Mouse (Mus musculus): ENCODE data around the gene Cacna1c. TPM values are rescaled to one million over a fixed set of nuclear protein-coding genes. Genes with fewer than 3 reads are reported as not detected.

The Cacna1c gene
- polyA plus RNA-seq, 1 experiment from 2014 or later, result 2.3 TPM

GRCm38 (mm10) chr6:119145109-119145508 is 51.1 kb downstream of the Cacna1c start:
- DNase-seq (ENCODE audit: low spot score) (no peak), ATAC-seq (replicated peaks; ENCODE audit: low FRiP score) (no peak)
- Histone ChIP-seq H3K9me3 (ENCODE audit: control insufficient read depth, low read length) (no peaks in the 10 kb centered on the region), H3K27me3 (replicated peaks; ENCODE audit: control insufficient read depth, insufficient read depth, low read length) (peaks cover 4% of the 10 kb centered on the region), H3K36me3 (ENCODE audit: control insufficient read depth, insufficient read depth, low read length) (no peaks in the 10 kb centered on the region), H3K4me3 (ENCODE audit: low read depth, low read length) (no peak overlapping the region), H3K27ac (ENCODE audit: low read depth, low read length) (no peak overlapping the region), H3K4me1 (replicated peaks; ENCODE audit: control insufficient read depth, insufficient read depth, low read length) (no peaks in the 10 kb centered on the region), H3K9ac (ENCODE audit: low read depth, low read length) (no peak overlapping the region), H3K4me2 (no peak overlapping the region)
- WGBS, result 43% methylated on average over 4 of the region's 4 CpGs

GRCm38 (mm10) chr6:119139561-119139960 is 56.7 kb downstream of the Cacna1c start:
- DNase-seq (ENCODE audit: low spot score) (no peak), ATAC-seq (replicated peaks; ENCODE audit: low FRiP score) (no peak)
- no peak overlapping the region for H3K27ac ChIP-seq (ENCODE audit: low read depth, low read length)
- H3K4me3 ChIP-seq (ENCODE audit: low read depth, low read length), result no peak overlapping the region
- no peaks in the 10 kb centered on the region for H3K9me3 ChIP-seq (ENCODE audit: control insufficient read depth, low read length)
- no peaks in the 10 kb centered on the region for H3K4me1 ChIP-seq (replicated peaks; ENCODE audit: control insufficient read depth, insufficient read depth, low read length)
- H3K9ac ChIP-seq (ENCODE audit: low read depth, low read length), result no peak overlapping the region
- no peaks in the 10 kb centered on the region for H3K36me3 ChIP-seq (ENCODE audit: control insufficient read depth, insufficient read depth, low read length)
- H3K27me3 ChIP-seq (replicated peaks; ENCODE audit: control insufficient read depth, insufficient read depth, low read length), result peaks cover 4% of the 10 kb centered on the region
- WGBS, result 39% methylated on average over 7 of the region's 7 CpGs
- no peak overlapping the region for H3K4me2 ChIP-seq

DNA sequence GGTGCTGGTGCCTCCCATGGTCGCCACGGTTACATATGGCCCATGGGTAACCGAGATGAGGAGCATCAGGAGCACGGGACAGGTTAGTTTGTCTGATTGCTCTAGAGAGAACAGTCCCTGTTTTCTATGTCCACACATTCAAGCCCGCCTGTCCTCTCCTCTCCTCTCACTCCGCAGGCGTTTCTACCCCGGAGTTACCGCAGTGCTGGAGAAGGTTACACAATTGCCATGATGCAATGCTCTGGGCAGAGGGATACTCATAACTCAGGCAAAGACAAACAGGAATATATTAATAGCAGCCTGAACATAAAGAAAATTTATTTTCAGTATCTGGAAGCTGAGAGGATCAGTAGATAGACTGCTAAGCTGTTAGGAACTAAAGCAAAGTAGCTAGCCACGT is 58.5 kb downstream of the Cacna1c start:
- no peaks in the 10 kb centered on the region for H3K9me3 ChIP-seq (ENCODE audit: control insufficient read depth, low read length)
- peaks cover 1% of the 10 kb centered on the region for H3K27me3 ChIP-seq (replicated peaks; ENCODE audit: control insufficient read depth, insufficient read depth, low read length)
- no peak overlapping the region for H3K9ac ChIP-seq (ENCODE audit: low read depth, low read length)
- no peak overlapping the region for H3K4me3 ChIP-seq (ENCODE audit: low read depth, low read length)
- DNase-seq (ENCODE audit: low spot score) (peak; percentile 18), ATAC-seq (replicated peaks; ENCODE audit: low FRiP score) (no peak)
- WGBS, result 80% methylated on average over 10 of the region's 10 CpGs
- H3K36me3 ChIP-seq (ENCODE audit: control insufficient read depth, insufficient read depth, low read length), result no peaks in the 10 kb centered on the region
- H3K27ac ChIP-seq (ENCODE audit: low read depth, low read length), result no peak overlapping the region
- no peak overlapping the region for H3K4me2 ChIP-seq
- H3K4me1 ChIP-seq (replicated peaks; ENCODE audit: control insufficient read depth, insufficient read depth, low read length), result no peaks in the 10 kb centered on the region

DNA sequence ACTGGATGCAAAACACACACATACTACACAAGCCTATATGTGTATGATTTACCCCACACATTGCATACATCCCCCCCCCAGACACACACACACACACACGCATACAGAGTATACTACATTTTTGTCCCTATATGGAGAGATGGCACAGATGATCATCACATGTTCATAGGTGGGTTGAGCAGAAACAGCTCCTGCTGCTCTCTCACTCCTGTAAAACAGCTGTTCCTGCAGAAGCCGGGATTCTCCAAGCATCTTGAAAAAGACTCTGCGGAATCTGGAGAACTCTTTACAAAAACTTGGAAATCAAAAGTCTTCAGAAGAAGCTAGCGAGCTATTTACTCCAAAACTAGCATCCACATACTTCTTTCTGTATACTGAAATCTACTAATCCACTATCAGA is 63.4 kb downstream of the Cacna1c start:
- Histone ChIP-seq H3K36me3 (ENCODE audit: control insufficient read depth, insufficient read depth, low read length) (no peaks in the 10 kb centered on the region), H3K4me1 (replicated peaks; ENCODE audit: control insufficient read depth, insufficient read depth, low read length) (no peaks in the 10 kb centered on the region)
- ATAC-seq (replicated peaks; ENCODE audit: low FRiP score), result no peak

DNA sequence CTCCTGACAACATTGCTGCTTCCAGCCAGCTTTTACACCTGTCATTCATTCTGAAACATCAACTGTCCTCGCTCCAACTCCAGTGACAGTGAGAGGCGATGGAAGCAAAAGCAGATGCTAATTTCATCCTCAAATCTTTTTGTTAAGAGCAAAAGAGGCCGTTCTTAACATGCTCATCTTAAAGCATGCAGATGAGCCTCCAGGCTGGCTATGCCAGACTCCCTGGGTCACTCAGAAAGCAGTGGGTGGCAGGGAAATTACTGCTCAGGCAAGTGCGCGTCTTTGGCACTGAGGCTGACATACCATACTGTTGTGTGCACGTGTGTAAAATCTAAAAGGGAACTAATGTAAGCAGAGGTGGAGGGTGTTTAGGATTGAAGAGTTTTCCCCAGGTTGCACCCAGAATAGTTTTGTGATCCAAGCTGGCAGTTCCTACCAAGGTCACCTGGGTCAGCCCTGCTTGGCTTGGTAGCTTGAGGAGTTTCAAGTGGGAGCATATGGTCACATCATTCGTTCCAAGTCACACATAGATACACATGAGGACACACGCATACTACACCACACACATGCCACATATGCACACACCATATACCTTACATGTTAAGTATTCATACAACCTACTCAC is 64.0 kb downstream of the Cacna1c start:
- no peak overlapping the region for H3K4me2 ChIP-seq
- no peaks in the 10 kb centered on the region for H3K4me1 ChIP-seq (replicated peaks; ENCODE audit: control insufficient read depth, insufficient read depth, low read length)
- no peaks in the 10 kb centered on the region for H3K36me3 ChIP-seq (ENCODE audit: control insufficient read depth, insufficient read depth, low read length)
- no peaks in the 10 kb centered on the region for H3K9me3 ChIP-seq (ENCODE audit: control insufficient read depth, low read length)
- no peak for ATAC-seq (replicated peaks; ENCODE audit: low FRiP score)
- H3K4me3 ChIP-seq (ENCODE audit: low read depth, low read length), result no peak overlapping the region
- H3K27ac ChIP-seq (ENCODE audit: low read depth, low read length), result no peak overlapping the region
- no peaks in the 10 kb centered on the region for H3K27me3 ChIP-seq (replicated peaks; ENCODE audit: control insufficient read depth, insufficient read depth, low read length)
- H3K9ac ChIP-seq (ENCODE audit: low read depth, low read length), result no peak overlapping the region
- WGBS, result 83% methylated on average over 8 of the region's 8 CpGs
- DNase-seq (ENCODE audit: low spot score), result no peak

More for the DNA sequence above, 63.4 kb downstream of the Cacna1c start:
- DNase-seq (ENCODE audit: low spot score), result peak; percentile 12
- H3K9ac ChIP-seq (ENCODE audit: low read depth, low read length), result no peak overlapping the region
- WGBS, result 87% methylated on average over 4 of the region's 4 CpGs
- H3K4me2 ChIP-seq, result no peak overlapping the region
- H3K9me3 ChIP-seq (ENCODE audit: control insufficient read depth, low read length), result no peaks in the 10 kb centered on the region
- no peaks in the 10 kb centered on the region; the same call in 1 of the 2 replicates for H3K27me3 ChIP-seq (replicated peaks; ENCODE audit: control insufficient read depth, insufficient read depth, low read length)
- H3K4me3 ChIP-seq (ENCODE audit: low read depth, low read length), result no peak overlapping the region
- H3K27ac ChIP-seq (ENCODE audit: low read depth, low read length), result no peak overlapping the region

- H3K9me3 ChIP-seq (ENCODE audit: control insufficient read depth, low read length), result no peaks in the 10 kb centered on the region
- no peak for ATAC-seq (replicated peaks; ENCODE audit: low FRiP score)
- H3K36me3 ChIP-seq (ENCODE audit: control insufficient read depth, insufficient read depth, low read length), result no peaks in the 10 kb centered on the region
- H3K4me3 ChIP-seq (ENCODE audit: low read depth, low read length), result no peak overlapping the region
- H3K27me3 ChIP-seq (replicated peaks; ENCODE audit: control insufficient read depth, insufficient read depth, low read length), result no peaks in the 10 kb centered on the region
- DNase-seq (ENCODE audit: low spot score), result peak; percentile 41
- H3K4me2 ChIP-seq, result no peak overlapping the region
- WGBS, result 73% methylated on average over 5 of the region's 5 CpGs
- H3K4me1 ChIP-seq (replicated peaks; ENCODE audit: control insufficient read depth, insufficient read depth, low read length), result no peaks in the 10 kb centered on the region
- no peak overlapping the region for H3K9ac ChIP-seq (ENCODE audit: low read depth, low read length)
- no peak overlapping the region for H3K27ac ChIP-seq (ENCODE audit: low read depth, low read length)
Observed at GRCm38 (mm10) chr6:119129664-119130063, 66.6 kb downstream of the Cacna1c start.

DNA sequence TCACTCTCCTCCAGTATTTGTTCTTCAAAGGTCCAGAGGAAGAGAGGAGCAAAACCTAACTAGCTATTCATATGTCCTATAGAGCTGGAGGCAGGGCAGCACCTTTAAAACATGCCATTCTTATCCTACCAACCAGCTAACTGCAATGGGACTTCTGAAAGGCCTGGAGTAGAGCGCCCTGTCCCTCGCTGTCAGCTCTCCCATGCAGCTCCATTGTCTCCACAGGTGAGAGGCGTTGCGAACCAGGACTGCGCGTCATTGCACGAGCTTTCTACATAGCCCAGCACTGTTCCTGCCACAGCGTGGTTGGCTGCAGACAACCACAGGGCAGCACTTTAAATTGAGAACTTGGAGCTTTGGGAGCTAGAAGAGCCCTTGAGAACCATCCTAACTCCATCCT is 67.7 kb downstream of the Cacna1c start:
- H3K4me3 ChIP-seq (ENCODE audit: low read depth, low read length), result no peak overlapping the region
- no peaks in the 10 kb centered on the region for H3K9me3 ChIP-seq (ENCODE audit: control insufficient read depth, low read length)
- 89% methylated on average over 8 of the region's 8 CpGs for WGBS
- H3K36me3 ChIP-seq (ENCODE audit: control insufficient read depth, insufficient read depth, low read length), result no peaks in the 10 kb centered on the region
- H3K9ac ChIP-seq (ENCODE audit: low read depth, low read length), result no peak overlapping the region
- H3K4me2 ChIP-seq, result no peak overlapping the region
- no peaks in the 10 kb centered on the region for H3K27me3 ChIP-seq (replicated peaks; ENCODE audit: control insufficient read depth, insufficient read depth, low read length)
- DNase-seq (ENCODE audit: low spot score) (no peak), ATAC-seq (replicated peaks; ENCODE audit: low FRiP score) (no peak)
- no peak overlapping the region for H3K27ac ChIP-seq (ENCODE audit: low read depth, low read length)
- H3K4me1 ChIP-seq (replicated peaks; ENCODE audit: control insufficient read depth, insufficient read depth, low read length), result no peaks in the 10 kb centered on the region

DNA sequence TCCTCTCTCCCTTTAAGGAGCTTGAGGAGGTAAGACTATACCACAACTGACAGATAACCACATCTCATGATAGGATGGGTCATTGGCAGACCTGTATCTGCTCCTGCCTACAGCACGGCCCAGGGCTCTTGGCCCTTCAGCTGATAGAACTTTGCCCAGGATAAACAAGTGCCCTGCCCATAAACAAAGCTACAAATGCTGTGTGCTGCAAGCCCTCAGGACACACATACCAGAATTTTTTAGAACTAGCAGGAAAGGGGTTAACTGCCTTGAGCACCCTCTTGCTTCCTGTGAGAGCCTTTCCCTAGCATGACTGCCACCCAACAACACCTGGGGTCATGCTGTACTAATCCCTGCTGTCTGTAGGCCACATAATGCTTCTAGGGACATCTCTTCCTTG is 68.1 kb downstream of the Cacna1c start:
- no peak for DNase-seq (ENCODE audit: low spot score)

GRCm38 (mm10) chr6:119126991-119127390 is 69.2 kb downstream of the Cacna1c start:
- Histone ChIP-seq H3K9me3 (ENCODE audit: control insufficient read depth, low read length) (no peaks in the 10 kb centered on the region), H3K4me2 (no peak overlapping the region), H3K36me3 (ENCODE audit: control insufficient read depth, insufficient read depth, low read length) (no peaks in the 10 kb centered on the region), H3K27ac (ENCODE audit: low read depth, low read length) (no peak overlapping the region), H3K4me1 (replicated peaks; ENCODE audit: control insufficient read depth, insufficient read depth, low read length) (no peaks in the 10 kb centered on the region), H3K4me3 (ENCODE audit: low read depth, low read length) (no peak overlapping the region), H3K9ac (ENCODE audit: low read depth, low read length) (no peak overlapping the region), H3K27me3 (replicated peaks; ENCODE audit: control insufficient read depth, insufficient read depth, low read length) (no peaks in the 10 kb centered on the region)
- ATAC-seq (replicated peaks; ENCODE audit: low FRiP score) (no peak), DNase-seq (ENCODE audit: low spot score) (no peak)
- 80% methylated on average over 3 of the region's 3 CpGs for WGBS

More for the DNA sequence above, 68.1 kb downstream of the Cacna1c start:
- H3K9me3 ChIP-seq (ENCODE audit: control insufficient read depth, low read length), result no peaks in the 10 kb centered on the region
- H3K4me2 ChIP-seq, result no peak overlapping the region
- no peak overlapping the region for H3K27ac ChIP-seq (ENCODE audit: low read depth, low read length)
- WGBS, result 77% methylated on average over 1 of the region's 1 CpGs
- no peak overlapping the region for H3K4me3 ChIP-seq (ENCODE audit: low read depth, low read length)
- no peak for ATAC-seq (replicated peaks; ENCODE audit: low FRiP score)
- no peaks in the 10 kb centered on the region for H3K27me3 ChIP-seq (replicated peaks; ENCODE audit: control insufficient read depth, insufficient read depth, low read length)
- no peak overlapping the region for H3K9ac ChIP-seq (ENCODE audit: low read depth, low read length)
- H3K4me1 ChIP-seq (replicated peaks; ENCODE audit: control insufficient read depth, insufficient read depth, low read length), result no peaks in the 10 kb centered on the region
- no peaks in the 10 kb centered on the region for H3K36me3 ChIP-seq (ENCODE audit: control insufficient read depth, insufficient read depth, low read length)
